Mouse (Mus musculus) lung, adult 18-20 months (tissue): ENCODE data around the gene Ndufb3.
A peak's percentile ranks its signal among the peaks of the same experiment; 100 is the strongest.
"Not testable (repeated sequence)": the region's sequence is repeated elsewhere in the genome, so short reads cannot be mapped to it uniquely, and the experiment has no call there.

Experiments
- DNase-seq, 2 experiments: peaks; one replicate each; pipeline ENCODE4 v3.0.0; 2022; ENCODE audit warnings: mixed read lengths in 2 of 2

Ndufb3 gene

DNA sequence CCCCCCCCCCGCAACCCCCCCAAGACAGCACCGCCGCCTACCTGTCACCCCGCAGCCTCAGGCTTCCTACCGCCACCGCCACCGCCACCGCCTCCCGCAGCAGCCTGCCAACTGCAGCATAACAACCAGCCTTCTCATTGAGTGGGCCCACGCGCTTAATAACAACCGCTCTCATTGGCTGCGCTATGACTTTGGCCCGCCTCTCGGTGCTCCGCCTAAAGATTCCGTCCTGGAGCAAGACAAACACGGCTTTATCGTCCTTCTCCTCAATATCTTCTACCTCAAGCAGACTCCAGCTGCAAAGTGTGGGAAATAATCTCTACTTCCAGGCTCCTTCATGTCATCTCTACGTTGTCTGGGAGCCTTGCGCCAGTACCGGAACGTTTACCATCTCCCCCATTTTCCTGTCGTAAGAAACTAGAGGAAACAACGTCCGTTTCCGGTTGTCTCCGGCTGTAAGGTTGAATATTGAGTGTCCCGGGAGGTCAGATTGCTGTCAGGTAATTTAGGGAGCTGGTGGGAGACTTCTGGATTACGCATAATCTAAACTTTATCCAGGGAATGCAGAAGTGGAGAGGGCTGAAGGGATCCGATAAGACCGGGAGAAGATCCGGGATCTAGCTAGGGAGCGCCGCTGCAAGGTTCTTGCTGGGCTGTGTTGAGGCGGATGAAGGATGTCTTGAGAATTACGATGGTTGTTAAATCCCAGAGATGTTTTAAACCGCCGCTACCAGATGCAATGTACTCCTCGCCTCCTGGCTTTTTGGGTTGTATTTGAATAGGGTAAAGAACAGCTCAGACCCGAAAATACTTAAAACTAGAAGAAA is at the start of gene Ndufb3, which contains the start of gene Fam126b:
Ndufb3 (plus strand) TSS at position 214 of the 827 bp plus-strand sequence.
Fam126b (minus strand) TSS at position 153 of the 827 bp plus-strand sequence.
- peak; percentile 90 to 91 for DNase-seq

DNA sequence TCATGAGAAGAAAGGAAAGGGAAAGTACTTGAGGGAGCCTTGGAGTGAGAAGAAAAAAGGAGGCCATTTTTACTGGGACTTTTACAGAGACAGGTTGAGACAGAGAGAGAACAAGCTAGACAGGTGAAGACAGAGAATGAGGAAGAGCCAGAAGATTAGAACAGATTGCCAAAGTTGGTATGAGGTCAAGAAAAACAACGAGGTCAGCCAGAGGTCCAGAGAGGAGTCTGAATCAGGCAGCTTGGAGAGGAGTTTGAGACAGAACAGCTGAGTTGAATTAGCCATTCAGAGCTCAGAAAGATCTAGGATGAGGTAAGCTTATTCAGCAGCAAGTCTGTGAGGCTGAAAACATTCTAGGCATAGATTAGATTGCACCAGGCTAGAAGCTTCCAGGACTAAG is 44.8 kb upstream of the Ndufb3 start:
- DNase-seq: no peak

DNA sequence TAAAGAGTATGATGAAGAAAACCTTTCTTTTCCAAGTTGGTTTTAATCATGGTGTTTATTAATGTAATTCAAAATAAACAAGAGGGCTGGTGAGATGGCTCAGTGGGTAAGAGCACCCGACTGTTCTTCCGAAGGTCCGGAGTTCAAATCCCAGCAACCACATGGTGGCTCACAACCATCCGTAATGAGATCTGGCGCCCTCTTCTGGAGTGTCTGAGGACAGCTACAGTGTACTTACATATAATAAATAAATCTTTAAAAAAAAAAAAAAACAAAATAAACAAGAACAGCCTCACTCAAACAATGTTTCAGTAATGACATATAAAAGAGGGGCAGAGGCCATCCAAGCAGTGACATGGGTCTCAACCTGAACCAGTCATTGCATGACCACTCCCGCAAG is 25.8 kb upstream of the Ndufb3 start:
- DNase-seq: not testable (repeated sequence)

DNA sequence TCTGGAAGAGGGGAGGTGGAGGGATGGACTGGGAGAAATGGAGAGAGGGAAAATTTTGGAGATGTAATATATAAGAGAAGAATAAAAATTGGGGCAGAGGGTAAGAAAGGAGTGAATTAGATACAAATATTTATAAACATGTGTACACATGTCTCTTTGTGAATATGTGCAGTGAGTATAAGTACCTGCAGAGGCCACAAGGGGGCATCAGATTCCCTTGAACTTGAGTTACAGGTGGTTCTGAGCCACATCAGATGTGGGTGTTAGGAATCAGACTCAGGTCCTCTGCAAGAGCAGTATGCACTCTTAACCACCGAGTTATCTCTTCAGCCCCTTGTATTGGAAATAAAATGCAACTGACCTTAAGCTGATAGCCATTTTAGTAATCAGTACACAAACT is 23.7 kb upstream of the Ndufb3 start:
- DNase-seq: peak; percentile 40 to 50

DNA sequence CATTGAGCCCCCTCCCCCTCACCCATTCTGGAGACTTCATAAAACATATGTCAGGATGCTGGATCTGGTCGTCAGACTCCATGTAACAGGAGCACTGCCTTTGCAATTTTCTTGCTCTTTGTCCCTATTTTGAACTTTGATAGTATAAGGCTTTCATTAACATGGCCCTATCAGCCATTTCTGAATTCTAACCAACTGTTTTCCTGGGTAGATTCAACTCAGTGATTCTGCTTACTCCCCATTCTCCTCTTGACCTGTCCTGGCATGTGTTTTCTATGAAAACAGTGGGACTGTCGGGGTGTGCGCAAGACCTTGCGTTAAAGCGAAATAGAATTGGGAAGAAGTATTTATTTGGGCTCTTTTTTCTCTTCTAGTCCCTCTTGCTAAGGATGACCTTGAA is 21.2 kb upstream of the Ndufb3 start:
- DNase-seq: no peak

DNA sequence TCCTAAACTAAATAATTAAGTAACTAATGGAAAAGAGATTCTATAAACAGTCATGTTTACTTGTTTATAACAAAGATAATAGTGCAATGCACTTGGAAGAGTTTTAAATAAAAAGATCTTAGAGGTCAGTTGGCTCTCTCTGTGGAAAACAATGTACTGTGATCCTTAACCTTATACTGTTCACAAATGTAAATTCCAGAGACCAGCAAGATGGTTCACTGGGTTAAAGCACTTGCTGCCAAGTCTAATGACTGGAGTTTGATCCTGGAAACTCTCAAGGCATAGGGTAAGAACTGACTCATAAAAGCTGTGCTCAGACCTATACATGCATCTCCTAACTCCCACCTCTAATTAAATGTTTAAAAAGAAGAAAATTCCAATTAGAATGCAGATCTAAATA is 19.6 kb upstream of the Ndufb3 start:
- no peak for DNase-seq

DNA sequence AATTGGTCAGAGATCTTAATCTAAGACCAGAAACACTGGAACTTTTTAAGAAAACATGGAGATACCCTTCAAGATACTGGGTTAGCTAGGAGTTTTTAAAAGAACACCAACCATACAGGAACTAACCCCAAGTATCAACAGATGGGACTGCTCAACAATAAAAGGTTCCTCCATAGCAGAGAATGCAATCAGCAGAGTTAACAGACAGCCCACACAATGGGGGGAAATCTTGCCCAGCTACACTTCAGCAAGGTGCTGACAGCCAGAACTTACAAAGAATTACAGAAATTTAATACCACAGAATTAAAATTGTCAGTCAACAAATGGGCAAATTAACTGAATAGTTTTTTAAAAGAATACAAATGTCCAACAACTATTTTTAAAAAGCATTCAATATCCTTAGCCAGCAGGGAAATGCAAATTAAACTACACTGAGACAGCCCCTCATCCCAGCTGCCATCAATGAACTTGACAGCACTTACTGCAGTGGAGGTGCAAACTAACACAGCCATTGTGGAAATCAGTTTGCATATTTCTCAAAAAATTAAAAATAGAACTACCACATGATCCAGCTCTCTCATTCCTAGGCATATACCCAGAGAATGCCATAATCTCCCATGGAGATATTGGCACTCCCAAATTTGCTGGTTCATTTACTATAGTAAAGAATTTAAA is 17.6 kb upstream of the Ndufb3 start:
- DNase-seq: no peak

DNA sequence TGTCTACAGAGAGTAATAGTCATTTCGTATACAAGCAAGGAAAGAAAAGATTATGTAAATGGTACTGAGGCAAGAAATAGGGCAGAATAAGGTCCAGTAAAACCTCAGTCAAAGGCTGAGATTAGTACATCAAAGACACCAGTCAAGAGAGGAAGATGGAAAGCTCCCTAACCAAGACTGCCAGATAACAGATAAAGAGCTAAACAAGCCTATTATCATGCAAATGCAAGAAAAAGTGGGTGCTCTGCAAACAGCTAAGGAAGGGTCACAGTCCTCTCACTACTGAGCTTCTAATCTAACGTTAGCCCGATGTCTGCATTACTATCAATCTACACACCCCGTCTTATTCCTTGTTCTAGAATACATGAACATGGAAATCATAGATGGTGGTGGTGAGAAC is 15.7 kb upstream of the Ndufb3 start:
- no peak for DNase-seq

DNA sequence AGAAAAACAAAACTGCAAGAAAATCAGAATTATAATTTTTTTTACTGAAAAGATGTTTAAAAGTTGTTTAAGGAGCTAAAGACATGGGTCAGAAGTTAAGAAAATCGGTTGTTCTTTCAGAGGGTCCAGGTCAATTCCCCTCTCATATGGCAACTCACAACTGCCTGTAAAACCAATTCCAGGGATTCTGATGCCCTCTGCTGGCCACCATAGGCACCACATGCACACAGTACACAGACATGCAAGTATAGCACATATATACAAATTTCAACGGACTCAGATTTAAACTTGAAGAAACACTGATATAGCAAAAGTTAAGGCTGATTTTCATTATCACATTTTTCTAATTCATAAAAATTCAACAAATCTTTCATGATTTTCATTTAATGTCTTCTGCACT is 7.0 kb upstream of the Ndufb3 start:
- DNase-seq: peak in 1 of 2 experiments; percentile 14

DNA sequence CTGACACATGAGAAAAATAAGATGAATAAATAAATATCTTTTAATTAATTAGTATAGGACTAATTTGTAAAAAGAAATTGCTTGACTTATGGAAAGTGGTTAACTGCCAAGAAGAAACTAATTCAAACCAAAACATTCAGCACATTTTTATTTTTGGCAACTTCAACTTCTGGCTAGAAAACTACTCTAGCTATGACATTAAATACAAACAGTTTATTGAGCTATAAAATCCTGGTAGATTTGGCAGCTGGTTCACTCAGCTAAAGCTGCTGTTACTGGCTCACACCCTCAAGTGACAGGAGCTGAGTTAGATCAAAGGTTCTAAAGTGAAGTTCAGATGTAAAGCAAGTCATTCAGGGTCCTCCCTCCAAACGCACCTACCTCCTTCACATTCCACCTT is 3.6 kb upstream of the Ndufb3 start:
- DNase-seq: no peak

DNA sequence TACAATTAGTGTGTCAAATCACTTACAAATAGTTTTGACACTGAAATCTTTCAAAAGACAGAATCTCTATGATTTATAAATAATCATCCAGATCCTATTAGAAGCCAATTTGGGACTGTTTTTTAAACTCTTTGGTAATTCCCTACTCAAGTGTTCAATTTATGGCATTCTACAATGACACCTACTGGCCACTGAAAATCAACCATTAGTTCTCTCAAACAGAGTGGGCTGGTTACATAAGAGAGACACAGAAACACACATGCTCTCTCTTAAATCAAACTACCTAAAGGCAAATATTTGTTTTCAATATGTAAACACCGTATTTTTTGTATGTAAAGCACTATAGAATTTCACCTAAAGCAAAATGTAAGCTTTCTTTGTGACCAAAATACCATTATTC is 1.9 kb upstream of the Ndufb3 start:
- no peak for DNase-seq

DNA sequence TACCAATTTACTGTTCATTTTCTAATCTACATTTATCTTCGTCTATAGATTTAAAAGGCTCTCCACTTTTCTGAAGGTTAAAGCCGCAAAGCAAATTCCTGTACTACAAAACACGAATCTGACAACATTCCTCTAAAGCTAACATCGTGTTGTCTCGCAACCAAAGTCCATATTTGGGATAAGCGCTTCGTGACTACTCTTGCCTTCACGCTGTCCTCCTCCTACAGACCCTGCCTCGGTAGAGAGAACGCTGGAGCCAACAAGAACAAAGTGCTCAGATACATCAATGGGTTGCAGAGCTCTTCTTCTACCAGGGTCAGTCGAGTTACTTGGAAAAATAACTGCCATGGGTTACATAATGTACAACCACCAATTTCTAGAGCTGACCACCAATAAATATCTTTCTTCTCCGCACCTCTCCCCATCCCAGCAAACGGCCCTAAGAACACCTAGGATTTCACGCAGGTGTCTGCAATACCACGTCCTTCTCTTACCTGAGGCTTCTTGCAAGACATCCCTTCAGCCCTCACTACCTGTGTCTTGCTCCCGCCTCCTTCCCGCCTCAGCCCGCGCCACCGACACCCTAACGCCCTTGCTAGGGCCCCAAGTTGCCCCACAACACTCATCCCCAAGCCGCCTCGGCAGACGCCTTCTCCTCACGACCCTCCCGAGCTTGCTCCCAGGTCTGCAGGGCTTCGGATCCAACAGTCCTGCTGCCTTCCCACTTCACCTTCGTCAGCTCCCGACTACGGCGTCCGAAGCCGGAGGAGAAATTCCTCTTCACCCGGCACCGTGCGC is 612 bp upstream of the Ndufb3 start:
- no peak for DNase-seq

DNA sequence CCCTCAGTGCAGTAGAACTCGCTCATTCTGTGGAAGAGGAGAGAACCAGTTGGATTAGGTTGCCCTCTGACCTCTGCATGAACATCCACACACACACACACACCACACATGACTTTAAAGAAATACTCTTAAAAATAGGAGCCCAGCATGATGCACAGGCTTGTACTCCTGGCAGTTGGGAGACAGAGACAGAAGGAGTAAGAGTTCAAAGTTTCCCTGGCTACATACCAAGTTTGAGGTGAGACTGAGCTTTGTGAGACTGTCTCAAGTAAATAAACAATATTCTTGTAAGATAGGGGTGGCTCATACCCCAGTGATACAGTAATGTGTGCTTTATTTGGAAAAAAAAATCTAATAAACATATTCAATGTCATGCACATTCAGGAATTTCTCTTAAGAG is 1.3 kb downstream of the Ndufb3 start:
- DNase-seq: no peak

DNA sequence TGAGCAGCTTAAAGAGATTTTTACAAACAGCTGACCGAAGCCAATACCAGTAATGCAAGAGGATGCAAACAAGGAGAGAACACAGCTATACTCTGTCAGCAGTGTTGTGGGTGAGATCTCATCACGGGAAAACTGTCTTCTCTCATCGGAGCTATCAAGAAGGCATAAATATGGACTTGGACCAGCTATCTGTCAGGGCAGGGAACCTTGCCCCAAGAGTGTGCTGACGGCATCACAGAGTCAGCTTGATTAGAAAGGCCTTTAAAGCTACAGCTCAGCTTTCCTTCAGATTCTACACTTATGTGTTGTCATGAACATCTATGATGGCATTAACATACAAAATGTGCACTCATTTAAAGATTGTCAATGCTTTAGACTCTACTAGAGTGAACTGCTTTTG is 16.5 kb downstream of the Ndufb3 start:
- DNase-seq: no peak

DNA sequence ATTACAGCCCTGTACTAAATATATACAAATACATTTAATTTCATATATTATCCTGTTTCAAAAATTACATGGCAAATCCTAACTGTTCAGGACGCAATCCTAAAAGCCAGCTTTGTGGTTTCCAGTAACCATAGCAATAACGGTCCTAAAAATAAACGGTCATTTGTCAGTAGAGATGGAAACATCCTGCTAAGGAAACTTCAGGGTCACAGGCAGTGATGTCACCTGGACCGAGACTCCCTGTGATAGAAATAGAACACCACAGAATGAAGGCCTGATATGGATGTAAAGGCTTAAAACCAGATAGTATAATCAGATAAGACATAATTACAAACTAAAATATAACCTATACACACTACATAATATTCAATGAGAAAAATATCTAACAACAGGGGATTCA is 17.6 kb downstream of the Ndufb3 start:
- no peak for DNase-seq

DNA sequence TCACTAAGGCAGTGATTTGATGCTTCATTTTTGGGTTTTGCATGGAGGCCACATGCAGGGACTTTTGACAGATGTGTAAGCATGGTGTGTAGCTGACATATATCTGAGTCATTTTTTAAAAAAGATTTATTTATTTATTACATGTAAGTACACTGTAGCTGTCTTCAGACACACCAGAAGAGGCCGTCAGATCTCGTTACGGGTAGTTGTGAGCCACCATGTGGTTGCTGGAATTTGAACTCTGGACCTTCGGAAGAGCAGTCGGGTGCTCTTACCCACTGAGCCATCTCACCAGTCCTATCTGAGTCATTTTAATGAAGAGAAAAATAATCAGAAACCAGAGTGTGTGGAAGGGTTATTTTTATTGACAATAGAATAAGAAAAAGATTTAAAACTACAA is 23.4 kb downstream of the Ndufb3 start:
- not testable (repeated sequence) for DNase-seq

DNA sequence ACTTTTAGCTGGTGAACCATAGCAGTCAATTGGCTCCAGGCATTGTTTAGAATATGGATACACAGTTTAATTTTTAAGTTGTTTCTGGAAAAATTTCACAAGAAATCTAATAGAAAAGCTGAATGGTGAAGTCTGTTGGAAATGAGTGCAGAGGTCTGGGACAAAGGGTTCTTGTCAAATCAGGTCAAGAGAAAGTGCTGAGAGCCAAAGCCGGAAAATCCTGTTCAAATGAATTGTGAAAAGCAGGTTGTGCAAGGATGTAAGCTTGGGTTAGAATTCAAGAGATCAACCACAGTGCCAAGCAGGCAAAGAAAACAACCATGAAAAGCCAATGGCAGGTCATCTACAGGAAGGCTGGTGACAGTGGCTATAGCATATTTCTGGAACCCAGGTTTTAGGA is 24.0 kb downstream of the Ndufb3 start:
- peak; percentile 54 to 71 for DNase-seq

DNA sequence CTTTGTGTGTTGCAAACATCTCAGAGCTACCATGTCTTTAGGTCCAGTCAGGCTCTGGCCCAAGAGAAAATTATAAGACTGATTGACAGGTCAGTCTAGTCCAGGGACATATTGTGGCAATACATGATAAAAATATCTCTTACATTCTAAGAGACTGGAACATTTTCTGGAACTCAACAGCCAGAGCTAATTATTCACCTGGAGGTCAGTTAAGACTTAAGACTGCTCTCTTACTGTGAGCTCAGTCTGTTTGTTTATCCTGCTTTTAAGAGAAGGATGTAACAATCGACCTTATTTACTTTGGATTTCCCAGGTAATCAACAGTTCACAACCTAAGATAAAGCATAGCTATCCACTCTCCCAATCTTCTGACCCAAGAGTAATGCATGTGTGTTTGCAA is 24.4 kb downstream of the Ndufb3 start:
- no peak for DNase-seq

DNA sequence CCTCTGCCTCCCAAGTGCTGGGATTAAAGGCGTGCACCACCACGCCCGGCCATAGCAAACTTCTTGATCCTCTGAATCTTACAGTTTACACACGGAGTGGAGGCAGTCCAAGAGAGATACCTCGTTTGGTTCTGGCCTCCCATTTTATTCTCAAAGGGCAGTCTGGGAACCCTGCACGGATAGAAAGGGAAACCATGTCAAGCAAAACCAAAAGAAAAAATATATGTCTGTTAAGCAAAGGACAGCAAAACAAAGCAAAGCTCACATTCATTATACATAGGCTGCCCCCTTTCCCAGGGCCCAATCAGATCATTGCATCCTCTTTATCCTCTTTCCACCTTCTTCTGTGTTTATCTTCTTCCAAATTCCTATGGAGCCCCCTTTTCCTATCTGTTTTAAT is 27.6 kb downstream of the Ndufb3 start:
- DNase-seq: no peak

DNA sequence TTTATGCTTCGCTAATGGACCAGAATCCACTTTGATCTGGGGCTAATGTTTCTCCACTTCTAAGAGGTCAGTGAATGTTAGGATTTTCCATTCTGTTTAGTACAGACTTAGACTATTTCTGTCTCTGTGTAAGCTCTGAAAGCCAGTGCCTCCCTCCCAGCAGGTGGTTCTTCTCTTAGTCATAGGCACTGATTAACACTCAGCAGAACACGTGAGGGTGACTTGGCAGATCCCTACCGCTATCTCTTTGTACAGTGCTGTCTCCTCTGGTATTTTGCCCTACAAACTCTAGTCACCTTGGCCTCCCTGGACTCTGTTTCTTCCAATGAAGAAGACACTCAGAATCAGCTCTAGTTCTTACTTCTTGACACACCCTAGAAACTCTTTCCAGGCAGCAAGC is 28.2 kb downstream of the Ndufb3 start:
- peak; percentile 25 to 38 for DNase-seq

DNA sequence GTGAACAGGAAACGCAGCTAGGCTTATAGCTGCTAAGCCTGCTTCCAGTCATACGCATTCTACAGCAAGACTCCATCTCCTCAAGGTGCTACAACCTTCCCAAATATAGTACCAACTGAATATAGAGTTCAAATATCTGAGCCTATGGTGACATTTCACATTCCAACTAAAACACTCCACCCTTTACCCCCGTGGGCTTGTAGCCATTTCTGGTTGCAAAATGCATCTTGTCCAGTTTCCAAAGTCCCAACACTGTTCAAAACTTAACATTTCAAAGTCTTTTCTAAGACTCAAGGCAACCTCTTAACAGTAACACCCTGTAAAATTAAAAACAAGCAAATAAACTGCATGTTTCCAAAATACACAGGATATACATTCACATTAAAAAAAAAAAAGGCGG is 29.0 kb downstream of the Ndufb3 start:
- peak in 1 of 2 experiments; percentile 11 for DNase-seq

DNA sequence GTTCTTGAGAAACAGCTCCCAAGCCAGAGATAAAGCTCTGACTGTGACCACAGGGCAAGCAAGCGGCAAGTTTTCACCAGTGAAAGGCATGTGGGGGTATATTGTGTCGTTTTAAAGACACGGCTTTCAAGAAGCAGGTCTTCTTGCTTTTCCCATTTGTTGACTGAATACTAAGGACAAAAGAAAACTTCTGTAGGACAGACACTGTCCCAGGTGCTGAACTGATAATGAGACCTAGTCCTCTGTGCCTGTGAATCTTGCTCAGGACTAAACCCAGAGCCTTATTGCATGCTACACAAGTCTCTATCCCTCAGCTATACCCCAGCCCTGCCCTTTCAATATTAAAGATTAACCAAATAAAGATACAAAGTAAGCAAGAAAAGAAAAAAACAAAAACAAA is 30.0 kb downstream of the Ndufb3 start:
- no peak for DNase-seq

DNA sequence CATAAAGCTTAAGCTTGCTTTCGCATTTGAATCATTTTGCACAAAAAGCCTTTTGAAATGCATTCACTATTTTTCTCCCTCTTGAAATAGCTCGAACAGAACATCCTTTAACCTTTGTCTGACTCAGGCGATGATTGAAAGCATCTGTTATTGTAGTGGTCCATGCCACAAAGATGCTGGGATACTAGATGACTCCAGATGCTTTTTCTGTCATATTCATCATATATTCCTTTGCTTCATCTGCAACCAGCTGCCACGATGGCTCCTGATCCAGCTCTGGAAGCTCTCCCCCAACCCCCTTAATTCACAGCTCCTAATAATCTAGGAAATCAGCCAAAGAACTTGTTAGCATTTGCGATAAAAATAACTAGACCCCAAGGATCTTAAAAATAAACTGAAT is 30.9 kb downstream of the Ndufb3 start:
- DNase-seq: peak in 1 of 2 experiments; percentile 16
